ENCODE assay signal across 8 mouse cellular contexts in genomic region chr7:90265289-90265970, GRCm38 (mm10). TPM values are rescaled to one million over a fixed set of nuclear protein-coding genes. Genes with fewer than 3 reads are reported as not detected.
A peak's percentile ranks its signal among the peaks of the same experiment; 100 is the strongest.
DNase-seq lines count a peak whose midpoint lies in the region; ATAC-seq lines count a peak whose summit lies in the region.

TSS of gene Ccdc83 (minus strand) at chr7:90265777.

- peak; percentile 44 for DNase-seq in c-Kit-negative CD71-positive TER-119-positive erythroid progenitor cells, embryonic 14.5 days (ENCODE audit: low read depth, low spot score)
- DNase-seq in fibroblast of lung, adult 2 months (ENCODE audit: low read depth): peak; percentile 45
- DNase-seq in kidney, postnatal 10 days: peak; percentile 85
- peak; percentile 81 for DNase-seq in liver, embryonic 11.5 days (ENCODE audit: low spot score)
- DNase-seq in naive thymus-derived CD4-positive, alpha-beta T cell, adult 2 months (ENCODE audit: low read depth): peak; percentile 80
- DNase-seq in splenic B cell, adult 2 months (ENCODE audit: low read depth, low spot score): peak; percentile 78

- H3K27me3 ChIP-seq in heart, embryonic 14.5 days (ENCODE audit: control insufficient read depth, insufficient read depth, low read length): no peaks in the 10 kb centered on the region
- H3K27me3 ChIP-seq in liver, embryonic 11.5 days (replicated peaks; ENCODE audit: control insufficient read depth, insufficient read depth, low read length): no peaks in the 10 kb centered on the region
- no peaks in the 10 kb centered on the region for H3K27me3 ChIP-seq in splenic B cell, adult 2 months (ENCODE audit: control insufficient read depth, insufficient read depth, low read length, poor library complexity, severe bottlenecking)

- H3K9me3 ChIP-seq in heart, embryonic 14.5 days (ENCODE audit: control insufficient read depth, low read length): no peaks in the 10 kb centered on the region
- H3K9me3 ChIP-seq in liver, embryonic 11.5 days (ENCODE audit: control insufficient read depth, low read length): no peaks in the 10 kb centered on the region

- peak within 1 kb of the TSS; percentile 66 for H3K4me2 ChIP-seq in heart, embryonic 14.5 days (ENCODE audit: low read length)
- peak within 1 kb of the TSS; percentile 63 for H3K4me2 ChIP-seq in liver, embryonic 11.5 days

- ATAC-seq in CD4-positive, CD25-positive, alpha-beta regulatory T cell, adult 4 months: peak; percentile 90
- ATAC-seq in heart, embryonic 14.5 days (ENCODE audit: insufficient number of reproducible peaks, insufficient read depth, low FRiP score, low read depth): peak; percentile 61; the same call in 1 of the 2 replicates
- peak; percentile 76 for ATAC-seq in liver, embryonic 11.5 days (replicated peaks; ENCODE audit: low FRiP score)

- H3K36me3 ChIP-seq in heart, embryonic 14.5 days (ENCODE audit: control insufficient read depth, insufficient read depth, low read length): no peaks in the 10 kb centered on the region
- no peaks in the 10 kb centered on the region for H3K36me3 ChIP-seq in liver, embryonic 11.5 days (ENCODE audit: control insufficient read depth, insufficient read depth, low read length)
- no peaks in the 10 kb centered on the region for H3K36me3 ChIP-seq in splenic B cell, adult 2 months (ENCODE audit: control insufficient read depth, insufficient read depth, low read length, poor library complexity, severe bottlenecking)

- H3K27ac ChIP-seq in heart, embryonic 14.5 days (replicated peaks in 1 of 2; ENCODE audit: control insufficient read depth in 1 of 2, insufficient read depth in 1 of 2, low read depth in 2 of 2, low read length in 2 of 2): no peak within 1 kb of the TSS
- no peak within 1 kb of the TSS for H3K27ac ChIP-seq in liver, embryonic 11.5 days (ENCODE audit: low read depth, low read length)

- no peaks in the 10 kb centered on the region for H3K4me1 ChIP-seq in heart, embryonic 14.5 days (ENCODE audit: control insufficient read depth in 2 of 2, insufficient read depth in 2 of 2, low read length in 2 of 2)
- peaks cover 2% of the 10 kb centered on the region; the same call in 1 of the 2 replicates for H3K4me1 ChIP-seq in liver, embryonic 11.5 days (replicated peaks; ENCODE audit: control insufficient read depth, insufficient read depth, low read length)

- WGBS in heart, embryonic 14.5 days: 4% methylated on average over 28 of the region's 28 CpGs
- 7% methylated on average over 28 of the region's 28 CpGs for WGBS in liver, embryonic 11.5 days

- peak within 1 kb of the TSS; percentile 46; the same call in 1 of the 2 replicates for H3K9ac ChIP-seq in heart, embryonic 14.5 days (ENCODE audit: low read length)
- peak within 1 kb of the TSS; percentile 46; the same call in 1 of the 2 replicates for H3K9ac ChIP-seq in liver, embryonic 11.5 days (ENCODE audit: low read depth, low read length)

- H3K4me3 ChIP-seq in heart, embryonic 14.5 days (ENCODE audit: control insufficient read depth in 1 of 2, insufficient read depth in 1 of 2, low read depth in 1 of 2, low read length in 2 of 2): peak within 1 kb of the TSS; percentile 22; a peak in 3 of 4 replicates
- peak within 1 kb of the TSS; percentile 32 for H3K4me3 ChIP-seq in liver, embryonic 11.5 days (ENCODE audit: low read depth, low read length)

RNA-seq across cellular contexts. Expression of gene Ccdc83, which starts in this region (rescaled TPM):
- polyA plus RNA-seq in CD4-positive, CD25-positive, alpha-beta regulatory T cell, adult 4 months (2017; shearing (Covaris generic)): not detected
- polyA plus RNA-seq in heart, embryonic 14.5 days (2014; fragmentation: Nextera tagmentation; extraction: Ambion mirVana): not detected in 2 replicates
- polyA plus RNA-seq in liver, embryonic 11.5 days (2014; fragmentation: Nextera tagmentation; extraction: Ambion mirVana): not detected in 2 replicates

Comparison
In these comparisons a context has a peak if more than half of its experiments do, and no peak if none do; other contexts are left out.
1. Peak in ATAC-seq in CD4-positive, CD25-positive, alpha-beta regulatory T cell, adult 4 months; RNA of the gene not detected or under 1 TPM.
2. Peak in ATAC-seq, H3K4me3 ChIP-seq, H3K9ac ChIP-seq and H3K4me2 ChIP-seq in heart, embryonic 14.5 days; RNA of the gene not detected or under 1 TPM.
3. Peak in DNase-seq, ATAC-seq, H3K4me3 ChIP-seq, H3K9ac ChIP-seq and H3K4me2 ChIP-seq in liver, embryonic 11.5 days; RNA of the gene not detected or under 1 TPM.